Mouse (Mus musculus) Patski (cell line): ENCODE measurements around the gene Hist1h2bf. TPM values are rescaled to one million over a fixed set of nuclear protein-coding genes. Genes with fewer than 3 reads are reported as not detected.
"Not testable (repeated sequence)": the region's sequence is repeated elsewhere in the genome, so short reads cannot be mapped to it uniquely, and the experiment has no call there.

Experiments used
- ATAC-seq: fragments of 100-300 bp; one replicate; pipeline ENCODE4 v1.8.0; 2021
- CTCF ChIA-PET: fragments of 350-600 bp; sonication (Branson Sonifier 250); formaldehyde crosslinking; loops from one replicate; lab custom pipeline; 2022; ENCODE audit warnings: inconsistent platforms; lab: Charles Lee
- POLR2A ChIA-PET: fragments of 350-600 bp; sonication (Branson Sonifier 250); formaldehyde crosslinking; loops from one replicate; lab custom pipeline; 2022; ENCODE audit warnings: antibody characterized with exemption, inconsistent platforms; lab: Charles Lee
- DNase-seq: peaks from one replicate; pipeline ENCODE4 v3.0.0-alpha.2; 2011; ENCODE audit warnings: low read depth, low spot score
- H3K27me3 ChIP-seq: fragments of 371-371 bp; one replicate; pipeline ENCODE4 v1.5.1; 2021
- CTCF ChIP-seq: fragments of 100-300 bp; IDR thresholded peaks from one replicate; pipeline ENCODE4 v1.5.1; 2021
- in situ Hi-C: fragments of 300-500 bp; cut with MboI; formaldehyde crosslinking; loops from 3 replicates; pipeline ENCODE4 v1.11.1; 2018; ENCODE audit warnings: low pct_unique_long_range_greater_than_20kb, mixed read lengths
- polyA plus RNA-seq: library from polyadenylated mRNA; unstranded; gene quantifications from one replicate; pipeline ENCODE4 v1.2.3, GENCODE M21; 2021

Hist1h2bf gene
- polyA plus RNA-seq, 1 experiment from 2014 or later = 2.0 TPM

GRCm38 (mm10) chr13:23546694-23547093 lies 27.3 kb downstream of the Hist1h2bf start:
- ATAC-seq (no peak), DNase-seq (no peak)
- TF ChIP-seq CTCF = no peak
- in situ Hi-C loops = no loop called here
- no peaks in the 10 kb centered on the region for H3K27me3 ChIP-seq
- CTCF ChIA-PET = no interaction called here
- POLR2A ChIA-PET = no interaction called here

GRCm38 (mm10) chr13:23544787-23545120 lies 29.2 kb downstream of the Hist1h2bf start:
- CTCF ChIA-PET, H3K27me3 ChIP-seq, POLR2A ChIA-PET, in situ Hi-C loops, DNase-seq: not testable (repeated sequence)
- ATAC-seq = peak; percentile 3

- in situ Hi-C loops = no loop called here
- CTCF ChIA-PET = interaction anchor here (1.3 kb wide), 1 partner anchor 10 kb away, joined by 4 read pairs; the partner anchor contains the start of gene Hist1h2af
- POLR2A ChIA-PET = no interaction called here
- DNase-seq (peak; percentile 89), ATAC-seq (peak; percentile 68)
- no peaks in the 10 kb centered on the region for H3K27me3 ChIP-seq
- TF ChIP-seq CTCF = no peak
Measured at GRCm38 (mm10) chr13:23543965-23544786, 29.8 kb downstream of the Hist1h2bf start, which contains the start of gene Hist1h3f. TSS of gene Hist1h3f (plus strand) at chr13:23544052.

- ChIA-PET CTCF (interaction anchor here (1.3 kb wide), 2 partner anchors 9 kb away, joined by 3 to 4 read pairs; partner anchors contain the start of genes Hist1h1d and Hist1h2af), POLR2A (interaction anchor here (1.4 to 1.8 kb wide), 2 partner anchors 8 to 41 kb away, joined by 5 to 15 read pairs; no protein-coding TSS in a partner anchor)
- ATAC-seq = peak; percentile 94
- peak; percentile 83 for DNase-seq
- in situ Hi-C loops, H3K27me3 ChIP-seq: not testable (repeated sequence)
Measured at GRCm38 (mm10) chr13:23542999-23543607, 30.9 kb downstream of the Hist1h2bf start, which contains the start of gene Hist1h2bh. TSS of gene Hist1h2bh (minus strand) at chr13:23543392.

GRCm38 (mm10) chr13:23542225-23542980 lies 31.6 kb downstream of the Hist1h2bf start:
- in situ Hi-C loops, ATAC-seq, DNase-seq, H3K27me3 ChIP-seq: not testable (repeated sequence)
- ChIA-PET CTCF (interaction anchor here (1.3 kb wide), 2 partner anchors 9 to 10 kb away, joined by 3 to 4 read pairs; partner anchors contain the start of genes Hist1h1d and Hist1h2af), POLR2A (interaction anchor here (0.6 to 1.8 kb wide), 4 partner anchors 7 to 42 kb away, joined by 3 to 15 read pairs (median 4); no protein-coding TSS in a partner anchor)

- ChIA-PET POLR2A (interaction anchor here (0.6 to 1.8 kb wide), 5 partner anchors 8 to 1754 kb away, joined by 3 to 15 read pairs (median 3); partner anchors contain the start of genes Hist1h2an and Hist1h2bp), CTCF (interaction anchor here (1.2 kb wide), 1 partner anchor 26 kb away, joined by 3 read pairs; no protein-coding TSS in a partner anchor)
- in situ Hi-C loops = no loop called here
- TF ChIP-seq CTCF = no peak
- ATAC-seq (no peak), DNase-seq (no peak)
- no peaks in the 10 kb centered on the region for H3K27me3 ChIP-seq
Measured at GRCm38 (mm10) chr13:23541497-23541896, 32.5 kb downstream of the Hist1h2bf start.

GRCm38 (mm10) chr13:23539821-23540220 lies 34.2 kb downstream of the Hist1h2bf start:
- ATAC-seq, DNase-seq, POLR2A ChIA-PET, H3K27me3 ChIP-seq: not testable (repeated sequence)
- in situ Hi-C loops = loop anchor here (10.0 kb wide), 1 partner anchor 1825 kb away; the partner anchor contains the start of genes Hist1h2ai, Hist1h2bl and Hist1h3h
- CTCF ChIA-PET = interaction anchor here (1.6 kb wide), 1 partner anchor 45 kb away, joined by 3 read pairs; no protein-coding TSS in a partner anchor

GRCm38 (mm10) chr13:23538249-23538648 lies 35.7 kb downstream of the Hist1h2bf start:
- ATAC-seq (no peak), DNase-seq (no peak)
- H3K27me3 ChIP-seq = no peaks in the 10 kb centered on the region
- TF ChIP-seq CTCF = no peak
- in situ Hi-C loops = loop anchor here (10.0 kb wide), 1 partner anchor 1823 kb away; the partner anchor contains the start of genes Hist1h2ai, Hist1h2bl and Hist1h3h
- CTCF ChIA-PET = no interaction called here
- POLR2A ChIA-PET = no interaction called here

GRCm38 (mm10) chr13:23537006-23537710 lies 36.8 kb downstream of the Hist1h2bf start:
- ATAC-seq (no peak), DNase-seq (no peak)
- POLR2A ChIA-PET = no interaction called here
- H3K27me3 ChIP-seq = no peaks in the 10 kb centered on the region
- TF ChIP-seq CTCF = no peak
- CTCF ChIA-PET = no interaction called here
- in situ Hi-C loops = loop anchor here (10.0 kb wide), 1 partner anchor 1822 kb away; the partner anchor contains the start of genes Hist1h2ai, Hist1h2bl and Hist1h3h
